ENCODE assay signal across 7 mouse cellular contexts in genomic region chr7:89339142-89339435, GRCm38 (mm10).
A peak's percentile ranks its signal among the peaks of the same experiment; 100 is the strongest.
DNase-seq lines count a peak whose midpoint lies in the region; ATAC-seq and TF ChIP-seq lines count a peak whose summit lies in the region.

No protein-coding gene starts in this region.

- H3K9me3 ChIP-seq in forebrain, embryonic 12.5 days, result no peaks in the 10 kb centered on the region
- H3K9me3 ChIP-seq in liver, embryonic 13.5 days (replicated peaks), result no peaks in the 10 kb centered on the region

- no peak for TF ChIP-seq POLR2A in thymus, adult 2 months (IDR thresholded peaks at IDR 0.05; ENCODE audit: control insufficient read depth, extremely low read depth, insufficient read depth, low read length, poor library complexity)

- peaks cover 5% of the 10 kb centered on the region for H3K4me1 ChIP-seq in thymus, adult 2 months (replicated peaks; ENCODE audit: control insufficient read depth, insufficient read depth, low read length)
- H3K4me1 ChIP-seq in forebrain, embryonic 12.5 days, result peaks cover 29% of the 10 kb centered on the region
- H3K4me1 ChIP-seq in liver, embryonic 13.5 days (replicated peaks), result peaks cover 40% of the 10 kb centered on the region

- ATAC-seq in forebrain, embryonic 12.5 days (ENCODE audit: low FRiP score), result peak; percentile 70
- peak; percentile 81 for ATAC-seq in liver, embryonic 13.5 days (ENCODE audit: low read depth)

- H3K36me3 ChIP-seq in thymus, adult 2 months (ENCODE audit: control insufficient read depth, insufficient read depth, low read length), result no peaks in the 10 kb centered on the region
- no peaks in the 10 kb centered on the region for H3K36me3 ChIP-seq in forebrain, embryonic 12.5 days (replicated peaks)
- no peaks in the 10 kb centered on the region for H3K36me3 ChIP-seq in liver, embryonic 13.5 days

- H3K27ac ChIP-seq in thymus, adult 2 months (ENCODE audit: control insufficient read depth, insufficient read depth, low read length), result no peak overlapping the region
- H3K27ac ChIP-seq in forebrain, embryonic 12.5 days, result no peak overlapping the region
- H3K27ac ChIP-seq in liver, embryonic 13.5 days, result 0 out of 2 replicates have a peak overlapping the region, but pooled peaks have one; percentile 14

- H3K9ac ChIP-seq in forebrain, embryonic 12.5 days, result peak overlapping the region; percentile 94
- H3K9ac ChIP-seq in liver, embryonic 13.5 days, result peak overlapping the region; percentile 86

- H3K4me2 ChIP-seq in forebrain, embryonic 12.5 days, result peak overlapping the region; percentile 76
- peak overlapping the region; percentile 97 for H3K4me2 ChIP-seq in liver, embryonic 13.5 days

- no peak for TF ChIP-seq CTCF in thymus, adult 2 months (IDR thresholded peaks at IDR 0.05; ENCODE audit: borderline replicate concordance, control insufficient read depth, extremely low read depth, insufficient read depth, low read length, poor library complexity)

- no peak for DNase-seq in thymus, adult 2 months
- DNase-seq in thymus, postnatal 36 days, result no peak
- DNase-seq in liver, embryonic 13.5 days, result no peak
- no peak for DNase-seq in adipocyte (ENCODE audit: low spot score)
- no peak for DNase-seq in T-cell, adult 2 months (ENCODE audit: low spot score)
- no peak for DNase-seq in left cerebral cortex, adult 8-10 months (ENCODE audit: low spot score in 2 of 2)

- H3K27me3 ChIP-seq in thymus, adult 2 months (ENCODE audit: control insufficient read depth, insufficient read depth, low read length), result no peaks in the 10 kb centered on the region
- H3K27me3 ChIP-seq in forebrain, embryonic 12.5 days, result no peaks in the 10 kb centered on the region
- H3K27me3 ChIP-seq in liver, embryonic 13.5 days, result no peaks in the 10 kb centered on the region

- peak overlapping the region; percentile 96; the same call in 1 of the 2 replicates for H3K4me3 ChIP-seq in thymus, adult 2 months (ENCODE audit: control insufficient read depth, insufficient read depth, low read length)
- peak overlapping the region; percentile 68 for H3K4me3 ChIP-seq in forebrain, embryonic 12.5 days (replicated peaks)
- peak overlapping the region; percentile 84 for H3K4me3 ChIP-seq in liver, embryonic 13.5 days (replicated peaks)
